Mouse (Mus musculus): ENCODE measurements around the gene Tmem231. TPM values are rescaled to one million over a fixed set of nuclear protein-coding genes. Genes with fewer than 3 reads are reported as not detected.

Tmem231 gene
- polyA plus RNA-seq (2015; fragmentation: Nextera tagmentation; extraction: Ambion mirVana) = 21.1 and 22.1 TPM in 2 replicates

DNA sequence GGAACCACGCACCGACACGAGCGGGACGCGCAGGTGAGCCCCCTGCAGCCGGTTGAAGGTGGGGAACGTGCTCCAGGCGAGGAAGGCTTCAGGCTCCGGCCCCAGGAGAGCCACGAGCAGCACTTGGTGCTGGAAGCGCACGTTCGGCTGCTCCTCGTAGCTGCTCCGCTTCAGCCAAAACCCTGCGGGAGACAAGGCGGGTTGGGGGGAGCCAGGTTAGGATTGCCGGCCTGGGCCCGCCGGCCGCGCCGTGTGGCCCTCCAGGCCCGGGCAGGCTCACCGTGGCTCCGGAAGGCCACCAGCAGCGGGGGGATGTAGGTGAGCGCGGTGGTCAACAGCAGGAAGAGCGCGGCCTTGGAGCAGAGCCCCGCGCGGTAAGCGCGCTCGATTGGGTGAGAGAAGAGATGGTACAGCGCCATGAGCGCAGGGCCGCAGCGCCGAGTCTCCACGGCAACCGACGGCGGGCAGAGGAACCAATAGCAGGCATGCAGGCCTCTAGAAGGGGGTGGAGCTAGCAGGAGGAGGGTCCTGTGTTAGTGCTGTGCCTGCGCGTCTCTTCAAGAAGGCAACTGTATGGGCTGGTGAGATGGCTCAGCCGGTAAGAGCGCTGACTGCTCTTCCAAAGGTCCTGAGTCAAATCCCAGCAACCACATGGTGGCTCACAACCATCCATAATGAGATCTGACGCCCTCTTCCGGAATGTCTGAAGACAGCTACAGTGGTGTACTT, at the start of gene Tmem231:
Gene Tmem231, minus strand, starts transcription at position 534 of the 729 bp plus-strand sequence.
- H3K4me3 ChIP-seq = peak within 1 kb of the TSS; percentile 76
- ATAC-seq (ENCODE audit: insufficient number of reproducible peaks, insufficient read depth, low FRiP score, low TSS enrichment, low read depth) = peak; percentile 98
- H3K9me3 ChIP-seq = no peaks in the 10 kb centered on the region
- H3K4me1 ChIP-seq = peaks cover 21% of the 10 kb centered on the region
- peak within 1 kb of the TSS; percentile 96 for H3K4me2 ChIP-seq
- peak within 1 kb of the TSS; percentile 81 for H3K27ac ChIP-seq
- H3K36me3 ChIP-seq = no peaks in the 10 kb centered on the region
- WGBS = 1% methylated on average over 53 of the region's 53 CpGs
- peak within 1 kb of the TSS; percentile 85 for H3K9ac ChIP-seq
- H3K27me3 ChIP-seq = no peaks in the 10 kb centered on the region

DNA sequence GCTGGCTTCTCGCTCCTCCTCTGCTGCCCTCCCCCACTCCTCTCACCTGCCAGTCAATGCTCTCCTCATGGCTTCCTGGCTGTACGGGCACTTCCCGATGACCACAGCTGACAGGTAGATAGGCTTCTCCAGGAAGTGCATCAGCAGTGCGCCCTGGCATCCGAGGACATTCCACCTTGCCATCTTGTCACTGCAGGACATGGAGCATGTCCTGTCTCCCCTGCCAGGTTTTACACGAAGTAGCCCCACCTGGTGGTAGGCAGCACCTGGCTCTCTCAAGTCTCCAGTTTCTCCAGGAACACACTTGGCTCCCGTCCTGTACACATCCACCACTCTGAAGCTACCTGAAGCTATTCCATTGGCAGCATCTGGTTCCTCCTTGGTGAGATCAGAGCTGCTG, 48.4 kb upstream of the Tmem231 start:
- Histone ChIP-seq H3K4me1 (no peaks in the 10 kb centered on the region), H3K36me3 (peaks cover 67% of the 10 kb centered on the region), H3K4me3 (no peak overlapping the region), H3K9me3 (no peaks in the 10 kb centered on the region), H3K4me2 (no peak overlapping the region), H3K27ac (no peak overlapping the region), H3K27me3 (no peaks in the 10 kb centered on the region), H3K9ac (no peak overlapping the region)
- 75% methylated on average over 7 of the region's 7 CpGs for WGBS
- ATAC-seq (ENCODE audit: insufficient number of reproducible peaks, insufficient read depth, low FRiP score, low TSS enrichment, low read depth) = no peak

GRCm38 (mm10) chr8:111978147-111978546, 44.5 kb upstream of the Tmem231 start:
- 0 out of 2 replicates have a peak, but pooled peaks cover 3% of the 10 kb centered on the region for H3K9me3 ChIP-seq
- ATAC-seq (ENCODE audit: insufficient number of reproducible peaks, insufficient read depth, low FRiP score, low TSS enrichment, low read depth) = no peak
- no peak overlapping the region for H3K27ac ChIP-seq
- H3K4me3 ChIP-seq = no peak overlapping the region
- no peaks in the 10 kb centered on the region for H3K4me1 ChIP-seq
- H3K9ac ChIP-seq = no peak overlapping the region
- no peak overlapping the region for H3K4me2 ChIP-seq
- H3K27me3 ChIP-seq = no peaks in the 10 kb centered on the region
- 82% methylated on average over 10 of the region's 10 CpGs for WGBS
- H3K36me3 ChIP-seq = peaks cover 68% of the 10 kb centered on the region

DNA sequence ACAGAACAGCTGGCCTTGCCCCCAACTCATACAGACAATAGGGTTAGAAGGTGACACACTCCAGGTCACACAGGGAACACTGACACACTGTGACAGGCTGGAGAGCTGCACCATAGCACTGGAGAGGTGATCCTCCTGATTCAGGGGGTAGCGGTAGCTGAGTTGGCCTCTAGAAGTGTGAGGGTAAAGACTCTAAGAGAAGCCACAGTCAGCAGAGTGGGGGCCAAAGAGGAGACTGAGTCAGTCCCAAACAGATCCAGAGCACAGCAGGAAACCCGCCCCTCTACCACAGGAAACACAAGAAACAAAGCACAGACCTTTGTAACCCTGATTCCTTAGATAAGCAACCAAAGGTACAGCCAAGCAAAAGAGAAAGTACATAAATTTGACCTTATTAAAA, 42.6 kb upstream of the Tmem231 start:
- Histone ChIP-seq H3K9me3 (0 out of 2 replicates have a peak, but pooled peaks cover 3% of the 10 kb centered on the region), H3K4me1 (no peaks in the 10 kb centered on the region), H3K36me3 (peaks cover 70% of the 10 kb centered on the region), H3K27me3 (no peaks in the 10 kb centered on the region), H3K9ac (no peak overlapping the region), H3K27ac (no peak overlapping the region), H3K4me2 (no peak overlapping the region), H3K4me3 (no peak overlapping the region)
- WGBS = 84% methylated on average over 2 of the region's 2 CpGs
- ATAC-seq (ENCODE audit: insufficient number of reproducible peaks, insufficient read depth, low FRiP score, low TSS enrichment, low read depth) = no peak

- no peak overlapping the region for H3K4me2 ChIP-seq
- 95% methylated on average over 2 of the region's 2 CpGs for WGBS
- H3K9me3 ChIP-seq = 0 out of 2 replicates have a peak, but pooled peaks cover 3% of the 10 kb centered on the region
- H3K27me3 ChIP-seq = no peaks in the 10 kb centered on the region
- H3K9ac ChIP-seq = no peak overlapping the region
- no peak overlapping the region for H3K4me3 ChIP-seq
- H3K27ac ChIP-seq = no peak overlapping the region
- no peak for ATAC-seq (ENCODE audit: insufficient number of reproducible peaks, insufficient read depth, low FRiP score, low TSS enrichment, low read depth)
- no peaks in the 10 kb centered on the region for H3K4me1 ChIP-seq
- H3K36me3 ChIP-seq = peaks cover 73% of the 10 kb centered on the region
These were observed 42.0 kb upstream of the Tmem231 start for GRCm38 (mm10) chr8:111975706-111976105.

DNA sequence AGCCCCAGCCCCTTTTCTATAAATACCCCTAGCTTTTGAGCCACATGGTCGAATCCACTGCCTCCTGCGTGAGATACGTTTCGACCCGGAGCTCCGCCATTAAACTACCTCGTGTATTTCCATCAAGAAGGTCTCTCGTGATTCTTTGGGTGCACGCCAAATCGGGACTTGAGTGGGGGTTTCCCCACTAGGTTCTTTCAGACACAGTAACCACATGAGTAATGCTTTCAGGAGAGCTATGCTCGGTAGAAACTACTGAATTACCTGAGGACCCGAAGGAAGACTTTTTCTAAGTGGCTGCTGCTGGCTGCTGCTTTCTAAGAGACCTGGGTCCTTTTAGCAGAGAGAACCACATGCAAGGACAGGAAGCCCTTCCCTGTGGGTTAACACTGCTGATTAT, 40.5 kb upstream of the Tmem231 start:
- Histone ChIP-seq H3K4me3 (no peak overlapping the region), H3K9me3 (0 out of 2 replicates have a peak, but pooled peaks cover 3% of the 10 kb centered on the region), H3K36me3 (peaks cover 78% of the 10 kb centered on the region), H3K4me1 (no peaks in the 10 kb centered on the region), H3K27me3 (no peaks in the 10 kb centered on the region), H3K27ac (no peak overlapping the region), H3K4me2 (no peak overlapping the region), H3K9ac (no peak overlapping the region)
- no peak for ATAC-seq (ENCODE audit: insufficient number of reproducible peaks, insufficient read depth, low FRiP score, low TSS enrichment, low read depth)
- 96% methylated on average over 12 of the region's 12 CpGs for WGBS

- H3K27me3 ChIP-seq = no peaks in the 10 kb centered on the region
- peaks cover 54% of the 10 kb centered on the region for H3K36me3 ChIP-seq
- H3K4me1 ChIP-seq = peaks cover 7% of the 10 kb centered on the region
- no peak for ATAC-seq (ENCODE audit: insufficient number of reproducible peaks, insufficient read depth, low FRiP score, low TSS enrichment, low read depth)
- H3K9me3 ChIP-seq = 0 out of 2 replicates have a peak, but pooled peaks cover under 1% of the 10 kb centered on the region
- no peak overlapping the region for H3K4me2 ChIP-seq
- no peak overlapping the region for H3K27ac ChIP-seq
- no peak overlapping the region for H3K9ac ChIP-seq
- no peak overlapping the region for H3K4me3 ChIP-seq
- WGBS = 37% methylated on average over 5 of the region's 5 CpGs
These were observed 35.3 kb upstream of the Tmem231 start for GRCm38 (mm10) chr8:111968991-111969390.

- peaks cover 7% of the 10 kb centered on the region for H3K4me1 ChIP-seq
- H3K27ac ChIP-seq = no peak overlapping the region
- no peaks in the 10 kb centered on the region for H3K27me3 ChIP-seq
- WGBS = 82% methylated on average over 10 of the region's 10 CpGs
- H3K9me3 ChIP-seq = no peaks in the 10 kb centered on the region
- H3K4me2 ChIP-seq = no peak overlapping the region
- ATAC-seq (ENCODE audit: insufficient number of reproducible peaks, insufficient read depth, low FRiP score, low TSS enrichment, low read depth) = no peak
- no peak overlapping the region for H3K4me3 ChIP-seq
- H3K36me3 ChIP-seq = peaks cover 49% of the 10 kb centered on the region
- H3K9ac ChIP-seq = no peak overlapping the region
These were observed 34.9 kb upstream of the Tmem231 start for GRCm38 (mm10) chr8:111968541-111968940.

DNA sequence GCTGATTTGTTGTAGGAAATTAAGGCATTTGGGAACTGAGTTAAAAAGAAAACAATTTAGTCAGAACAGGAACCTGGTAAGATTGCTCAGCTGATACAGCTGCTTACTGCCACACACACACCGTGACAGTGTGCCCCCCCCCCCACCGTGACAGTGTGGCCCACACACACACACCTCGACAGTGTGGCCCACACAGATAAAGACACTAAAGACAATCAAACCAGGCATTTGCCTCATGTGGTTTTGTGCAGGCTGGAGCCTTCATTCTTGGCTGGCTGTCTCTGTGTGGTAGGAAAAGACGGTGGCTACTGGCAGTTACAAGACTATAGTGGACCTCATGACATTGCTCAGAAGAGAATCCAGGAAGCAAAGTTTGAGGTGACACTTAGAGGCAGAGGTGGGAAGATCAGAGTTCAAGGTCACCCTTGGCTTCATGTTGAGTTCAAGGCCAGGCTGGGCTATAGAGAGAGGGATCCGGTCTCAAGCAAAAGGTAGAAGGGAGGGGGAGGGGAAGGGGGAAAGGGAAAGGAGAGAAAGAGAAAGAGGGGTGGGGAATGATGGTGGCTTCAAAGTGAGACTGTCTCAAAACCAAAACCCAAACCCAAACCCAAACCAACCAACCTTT, 33.7 kb upstream of the Tmem231 start:
- Histone ChIP-seq H3K4me1 (peaks cover 7% of the 10 kb centered on the region), H3K9me3 (no peaks in the 10 kb centered on the region), H3K27ac (no peak overlapping the region), H3K4me3 (no peak overlapping the region), H3K27me3 (no peaks in the 10 kb centered on the region), H3K36me3 (peaks cover 40% of the 10 kb centered on the region), H3K4me2 (no peak overlapping the region), H3K9ac (no peak overlapping the region)
- no peak for ATAC-seq (ENCODE audit: insufficient number of reproducible peaks, insufficient read depth, low FRiP score, low TSS enrichment, low read depth)
- 86% methylated on average over 5 of the region's 5 CpGs for WGBS

GRCm38 (mm10) chr8:111964849-111965561, 31.3 kb upstream of the Tmem231 start:
- Histone ChIP-seq H3K36me3 (peaks cover 20% of the 10 kb centered on the region), H3K9ac (no peak overlapping the region), H3K9me3 (no peaks in the 10 kb centered on the region), H3K4me3 (no peak overlapping the region), H3K27me3 (no peaks in the 10 kb centered on the region), H3K4me1 (peaks cover 10% of the 10 kb centered on the region), H3K4me2 (no peak overlapping the region), H3K27ac (peak overlapping the region; percentile 48; the same call in 1 of the 2 replicates)
- 72% methylated on average over 7 of the region's 7 CpGs for WGBS
- ATAC-seq (ENCODE audit: insufficient number of reproducible peaks, insufficient read depth, low FRiP score, low TSS enrichment, low read depth) = no peak

DNA sequence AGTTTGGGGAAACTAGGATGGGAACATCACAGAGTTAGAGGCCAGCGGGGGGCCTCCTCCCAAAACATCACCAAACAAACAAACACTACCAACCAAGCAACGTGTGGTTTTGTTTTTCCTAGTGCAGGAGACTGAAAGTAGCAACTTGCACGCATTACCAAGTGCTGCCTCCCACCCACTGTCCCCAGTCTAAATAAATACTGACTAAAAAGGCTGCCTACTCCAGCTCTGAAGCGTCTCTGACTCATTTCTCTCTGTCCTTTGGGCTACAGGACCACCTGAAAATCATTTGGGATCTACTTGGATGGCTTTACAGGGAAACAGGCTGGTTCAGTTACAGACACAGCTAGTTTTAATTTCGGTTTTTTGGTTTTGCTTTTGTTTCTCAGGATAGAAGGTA, 30.7 kb upstream of the Tmem231 start:
- Histone ChIP-seq H3K4me1 (peaks cover 10% of the 10 kb centered on the region), H3K27ac (peak overlapping the region; percentile 48), H3K4me3 (no peak overlapping the region), H3K27me3 (no peaks in the 10 kb centered on the region), H3K9me3 (no peaks in the 10 kb centered on the region), H3K9ac (no peak overlapping the region), H3K36me3 (peaks cover 24% of the 10 kb centered on the region), H3K4me2 (no peak overlapping the region)
- WGBS = 41% methylated on average over 5 of the region's 5 CpGs
- ATAC-seq (ENCODE audit: insufficient number of reproducible peaks, insufficient read depth, low FRiP score, low TSS enrichment, low read depth) = no peak

All from embryonic facial prominence, embryonic 13.5 days (tissue).